Mouse (Mus musculus) MEL (cell line): ENCODE results near the gene Abhd4. TPM values are rescaled to one million over a fixed set of nuclear protein-coding genes. Genes with fewer than 3 reads are reported as not detected.

Experiments used
- DNase-seq: peaks from one replicate; pipeline ENCODE4 v3.0.0; 2011; ENCODE audit warnings: low read depth, low spot score
- H3K27ac ChIP-seq: 2 replicates; pipeline ENCODE4 v1.5.1; 2012; ENCODE audit warnings: low read depth, mild to moderate bottlenecking, control low read depth, low read length, moderate library complexity; ENCODE audit not compliant: control insufficient read depth
- H3K27me3 ChIP-seq, 2 experiments: fragments of 150-350 bp in 1 of 2; sonication (generic) in 1 of 2; 2 replicates each; pipeline ENCODE4 v1.6.1; 2012; ENCODE audit warnings: low read length in 2 of 2, mild to moderate bottlenecking in 2 of 2, improper control_type of control experiment in 1 of 2, moderate library complexity in 1 of 2; ENCODE audit not compliant: insufficient read depth in 2 of 2, control insufficient read depth in 1 of 2
- H3K36me3 ChIP-seq, 2 experiments: 2 replicates each; pipeline ENCODE4 v1.6.1; 2012 to 2014; ENCODE audit warnings: low read length in 2 of 2, improper control_type of control experiment in 1 of 2, inconsistent platforms in 1 of 2, mild to moderate bottlenecking in 1 of 2; ENCODE audit not compliant: insufficient read depth in 2 of 2, control insufficient read depth in 1 of 2
- H3K4me1 ChIP-seq, 2 experiments: fragments of 150-350 bp in 1 of 2; sonication (generic) in 1 of 2; 2 replicates each; pipeline ENCODE4 v1.6.1; 2012; ENCODE audit warnings: low read length in 2 of 2, improper control_type of control experiment in 1 of 2, mild to moderate bottlenecking in 1 of 2; ENCODE audit not compliant: insufficient read depth in 2 of 2, control insufficient read depth in 1 of 2
- H3K4me3 ChIP-seq, 2 experiments: fragments of 150-350 bp in 1 of 2; sonication (generic) in 1 of 2; 2 replicates each; pipeline ENCODE4 v1.5.1; 2012; ENCODE audit warnings: low read depth in 2 of 2, low read length in 2 of 2, mild to moderate bottlenecking in 2 of 2, moderate library complexity in 2 of 2, control low read depth in 1 of 2, improper control_type of control experiment in 1 of 2; ENCODE audit not compliant: control insufficient read depth in 1 of 2, insufficient read depth in 1 of 2
- H3K79me2 ChIP-seq: 2 replicates; pipeline ENCODE4 v1.6.1; 2012; ENCODE audit warnings: mild to moderate bottlenecking, low read length, moderate library complexity; ENCODE audit not compliant: control insufficient read depth, poor library complexity, insufficient read depth
- H3K9ac ChIP-seq: 2 replicates; pipeline ENCODE4 v1.6.1; 2012; ENCODE audit warnings: low read depth, mild to moderate bottlenecking, control low read depth, low read length, moderate library complexity; ENCODE audit not compliant: control insufficient read depth, poor library complexity, severe bottlenecking
- H3K9me3 ChIP-seq: fragments of 150-350 bp; sonication (generic); replicated peaks from 2 replicates; pipeline ENCODE4 v1.6.1; 2012; ENCODE audit warnings: mild to moderate bottlenecking, low read length, improper control_type of control experiment, moderate library complexity; ENCODE audit not compliant: insufficient read depth
- CHD1 ChIP-seq: IDR thresholded peaks from 2 replicates; pipeline ENCODE4 v1.6.1; 2012; ENCODE audit warnings: low read depth, mild to moderate bottlenecking, inconsistent platforms, low read length, improper control_type of control experiment
- JUND ChIP-seq: IDR thresholded peaks from 2 replicates; pipeline ENCODE4 v1.6.1; 2011; ENCODE audit warnings: low read depth, mild to moderate bottlenecking, improper control_type of control experiment, low read length
- MYB ChIP-seq: IDR thresholded peaks from 2 replicates; pipeline ENCODE4 v1.6.1; 2011; ENCODE audit warnings: mild to moderate bottlenecking, low read depth, low read length, improper control_type of control experiment
- MYC ChIP-seq: IDR thresholded peaks from 2 replicates; pipeline ENCODE4 v1.6.1; 2011; ENCODE audit warnings: low read depth, mild to moderate bottlenecking, low read length, improper control_type of control experiment, moderate library complexity
- NELFE ChIP-seq: IDR thresholded peaks from 2 replicates; pipeline ENCODE4 v1.6.1; 2011; ENCODE audit warnings: low read depth, low read length, improper control_type of control experiment
- POLR2A ChIP-seq, 2 experiments: IDR thresholded peaks; 2 replicates each; pipeline ENCODE4 v1.6.1; 2011 to 2012; ENCODE audit warnings: low read length in 2 of 2, mild to moderate bottlenecking in 2 of 2, control low read depth in 1 of 2, improper control_type of control experiment in 1 of 2, low read depth in 1 of 2, moderate library complexity in 1 of 2; ENCODE audit not compliant: control insufficient read depth in 1 of 2, insufficient read depth in 1 of 2, poor library complexity in 1 of 2
- POLR2AphosphoS2 ChIP-seq: IDR thresholded peaks from 2 replicates; pipeline ENCODE4 v1.6.1; 2011; ENCODE audit warnings: low read length, improper control_type of control experiment
- POLR2AphosphoS5 ChIP-seq: IDR thresholded peaks from 2 replicates; pipeline ENCODE4 v1.6.1; 2012; ENCODE audit warnings: low read depth, borderline replicate concordance, mild to moderate bottlenecking, inconsistent platforms, low read length, moderate library complexity, mixed read lengths
- RAD21 ChIP-seq: IDR thresholded peaks from 2 replicates; pipeline ENCODE4 v1.6.1; 2011; ENCODE audit warnings: mild to moderate bottlenecking, low read depth, low read length, improper control_type of control experiment
- RCOR1 ChIP-seq: IDR thresholded peaks from 2 replicates; pipeline ENCODE4 v1.6.1; 2012; ENCODE audit warnings: low read depth, mild to moderate bottlenecking, inconsistent platforms, low read length, improper control_type of control experiment
- SIN3A ChIP-seq: IDR thresholded peaks from 2 replicates; pipeline ENCODE4 v1.6.1; 2012; ENCODE audit warnings: low read length, improper control_type of control experiment, inconsistent platforms
- TAL1 ChIP-seq: IDR thresholded peaks from 2 replicates; pipeline ENCODE4 v1.6.1; 2012; ENCODE audit warnings: mild to moderate bottlenecking, inconsistent platforms, low read length, moderate library complexity, mixed read lengths
- TBP ChIP-seq: IDR thresholded peaks from 2 replicates; pipeline ENCODE4 v1.8.0; 2011; ENCODE audit warnings: low read depth, low read length, improper control_type of control experiment
- UBTF ChIP-seq: IDR thresholded peaks from 2 replicates; pipeline ENCODE4 v1.6.1; 2012; ENCODE audit warnings: low read depth, mild to moderate bottlenecking, inconsistent platforms, low read length, improper control_type of control experiment, moderate library complexity, borderline replicate concordance; ENCODE audit not compliant: insufficient read depth
- USF1 ChIP-seq: IDR thresholded peaks from 2 replicates; pipeline ENCODE4 v1.6.1; 2014; ENCODE audit warnings: low read depth, mild to moderate bottlenecking, inconsistent platforms, low read length, improper control_type of control experiment, moderate library complexity
- USF2 ChIP-seq, 2 experiments: IDR thresholded peaks; 2 replicates each; pipeline ENCODE4 v1.6.1; 2011 to 2012; ENCODE audit warnings: improper control_type of control experiment in 2 of 2, low read length in 2 of 2, borderline replicate concordance in 1 of 2, inconsistent platforms in 1 of 2, low read depth in 1 of 2, mild to moderate bottlenecking in 1 of 2; ENCODE audit not compliant: insufficient read depth in 1 of 2
- ZNF384 ChIP-seq: IDR thresholded peaks from 2 replicates; pipeline ENCODE4 v1.6.1; 2012; ENCODE audit warnings: low read depth, mild to moderate bottlenecking, inconsistent platforms, low read length, improper control_type of control experiment
- polyA plus RNA-seq, 2 experiments: library from polyadenylated mRNA; stranded (reverse) in 1 of 2; unstranded in 1 of 2; fragments of >175 nt in 1 of 2; fragments of >200 nt in 1 of 2; gene quantifications; 2 replicates each; pipeline versions ENCODE4 v1.2.1 to v1.2.4; 2012; ENCODE audit warnings: low replicate concordance in 2 of 2, low read depth in 1 of 2; ENCODE audit not compliant: insufficient read length in 2 of 2, insufficient read depth in 1 of 2, missing spikeins in 1 of 2
- total RNA-seq: library from RNA; depleted of rRNA; stranded (reverse); fragments of 300-350 nt; gene quantifications from 2 replicates; pipeline ENCODE4 v1.2.3, GENCODE M21; 2012

Gene Abhd4
- total and polyA plus RNA-seq, 3 experiments: 13.1 to 32.0 TPM; not detected in 1

DNA sequence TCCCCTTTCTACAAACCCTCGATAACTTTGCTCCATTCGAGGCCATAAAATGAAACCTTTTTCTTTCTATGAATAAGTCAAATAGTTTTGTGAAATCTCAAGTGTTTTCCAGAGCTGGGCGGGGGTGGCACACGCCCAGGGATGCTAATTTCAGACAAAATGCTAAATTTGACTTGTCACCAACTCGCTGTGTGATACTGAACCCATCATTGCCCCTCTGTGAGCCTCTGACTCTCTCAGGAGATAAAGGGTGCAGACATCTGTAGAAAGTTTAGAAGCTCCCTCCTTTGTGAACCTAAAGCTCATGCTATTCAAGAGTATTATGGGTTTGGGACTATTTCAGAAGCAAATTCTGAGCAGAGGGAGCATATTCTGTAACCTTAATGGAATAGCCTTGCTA is 46.1 kb upstream of the Abhd4 start:
- no peaks in the 10 kb centered on the region for H3K9me3 ChIP-seq
- DNase-seq: no peak
- peaks cover 0 to 14% of the 10 kb centered on the region in 2 experiments; a peak in 2 of 4 replicates for H3K36me3 ChIP-seq
- H3K9ac ChIP-seq: no peak overlapping the region
- no peaks in the 10 kb centered on the region for H3K79me2 ChIP-seq
- no peaks in the 10 kb centered on the region for H3K27me3 ChIP-seq
- no peak overlapping the region for H3K4me3 ChIP-seq
- no peak overlapping the region for H3K27ac ChIP-seq
- TF ChIP-seq USF2 (IDR thresholded peaks at IDR 0.05; ENCODE audit: borderline replicate concordance in 1 of 2, insufficient read depth in 1 of 2, low read depth in 1 of 2, low read length in 2 of 2) (no peak), UBTF (no peak), JUND (no peak), SIN3A (no peak), TAL1 (no peak), USF1 (no peak), POLR2A (IDR thresholded peaks at IDR 0.05; ENCODE audit: control insufficient read depth in 1 of 2, insufficient read depth in 1 of 2, low read depth in 1 of 2, low read length in 2 of 2, poor library complexity in 1 of 2) (no peak), MYC (no peak), RCOR1 (no peak), CHD1 (no peak), POLR2AphosphoS2 (no peak)
- H3K4me1 ChIP-seq: peaks cover 13 to 17% of the 10 kb centered on the region in 2 experiments

DNA sequence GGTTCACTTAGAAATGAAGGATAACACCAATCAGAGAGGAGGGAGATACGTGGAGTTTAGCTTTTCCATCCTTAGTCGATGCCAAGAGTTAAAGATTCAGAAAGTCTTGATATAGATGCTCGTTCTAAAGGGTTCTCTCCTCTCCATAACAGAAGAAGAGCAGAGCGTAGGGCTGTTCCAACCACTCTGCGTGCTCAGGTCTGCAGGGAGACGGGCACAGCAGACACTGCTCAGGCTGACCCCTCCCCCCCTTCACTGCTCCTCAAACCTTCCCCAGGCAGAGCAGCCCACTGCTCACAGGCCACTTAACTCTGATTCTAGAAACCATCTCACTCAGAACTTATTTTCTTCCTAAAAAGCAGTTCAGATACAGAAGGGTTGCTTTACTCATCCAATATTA is 45.2 kb upstream of the Abhd4 start:
- Histone ChIP-seq H3K9me3 (no peaks in the 10 kb centered on the region), H3K79me2 (no peaks in the 10 kb centered on the region), H3K9ac (no peak overlapping the region), H3K27ac (no peak overlapping the region), H3K4me3 (no peak overlapping the region), H3K36me3 (peaks cover 0 to 12% of the 10 kb centered on the region in 2 experiments; a peak in 2 of 4 replicates), H3K27me3 (no peaks in the 10 kb centered on the region), H3K4me1 (peaks cover 12 to 13% of the 10 kb centered on the region in 2 experiments)
- TF ChIP-seq POLR2AphosphoS5 (no peak), ZNF384 (no peak), TBP (no peak)
- no peak for DNase-seq

DNA sequence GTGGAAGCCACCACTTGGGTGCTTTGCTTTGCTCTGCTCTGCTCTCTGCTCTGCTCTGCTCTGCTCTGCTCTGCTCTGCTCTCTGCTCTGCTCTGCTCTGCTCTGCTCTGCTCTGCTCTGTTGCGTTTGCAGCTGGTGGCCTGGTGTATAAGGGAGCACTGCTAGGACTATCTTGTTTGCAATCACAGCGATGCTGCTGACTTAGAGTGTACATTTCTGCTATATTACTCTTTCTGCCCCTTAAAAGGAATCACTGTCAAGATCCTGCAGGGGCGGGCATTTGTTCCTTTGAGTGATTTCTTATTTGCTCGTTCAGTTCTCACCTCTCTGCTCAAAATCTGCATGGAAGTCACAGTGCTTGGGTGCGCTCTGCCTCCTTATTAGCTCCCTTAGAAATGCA is 44.1 kb upstream of the Abhd4 start:
- Histone ChIP-seq H3K36me3 (peaks cover 0 to under 1% of the 10 kb centered on the region in 2 experiments; a peak in 2 of 4 replicates), H3K27ac (no peak overlapping the region)

More for the DNA sequence above, 44.1 kb upstream of the Abhd4 start:
- no peak for DNase-seq
- no peak overlapping the region for H3K9ac ChIP-seq
- H3K27me3 ChIP-seq: no peaks in the 10 kb centered on the region
- no peaks in the 10 kb centered on the region for H3K9me3 ChIP-seq
- peaks cover 2 to 5% of the 10 kb centered on the region in 2 experiments for H3K4me1 ChIP-seq
- H3K4me3 ChIP-seq: no peak overlapping the region
- no peak for TF ChIP-seq MYB
- no peak for TF ChIP-seq NELFE
- TF ChIP-seq POLR2AphosphoS5: no peak
- no peak for TF ChIP-seq RAD21
- no peaks in the 10 kb centered on the region for H3K79me2 ChIP-seq
